Mouse (Mus musculus) adrenal gland, adult 2 months (tissue): ENCODE measurements at regions not wholly inside any gene's neighbourhood (a gene's known extent, or its start where the extent isn't known, plus 50 kb on each side); places are given as distances from the start of the nearest gene placed in this dataset.
A peak's percentile ranks its signal among the peaks of the same experiment; 100 is the strongest.
"Not testable (repeated sequence)": the region's sequence is repeated elsewhere in the genome, so short reads cannot be mapped to it uniquely, and the experiment has no call there.

Experiments
- DNase-seq: peaks from one replicate; pipeline ENCODE4 v3.0.0; 2021

GRCm38 (mm10) chr12:3188734-3189275 lies 121.0 kb downstream of the Rab10 start:
- not testable (repeated sequence) for DNase-seq

GRCm38 (mm10) chr12:3188137-3188536 lies 121.6 kb downstream of the Rab10 start:
- no peak for DNase-seq

GRCm38 (mm10) chr12:3173325-3173724 lies 136.4 kb downstream of the Rab10 start:
- no peak for DNase-seq

- DNase-seq, result not testable (repeated sequence)
Measured at GRCm38 (mm10) chr12:3169705-3170287, 140.0 kb downstream of the Rab10 start.

- DNase-seq, result not testable (repeated sequence)
Measured at GRCm38 (mm10) chr12:3161666-3162065, 148.1 kb downstream of the Rab10 start.

GRCm38 (mm10) chr12:3158771-3159170 lies 151.0 kb downstream of the Rab10 start:
- DNase-seq, result not testable (repeated sequence)

- DNase-seq, result not testable (repeated sequence)
Measured at GRCm38 (mm10) chr12:3153705-3154104, 156.1 kb downstream of the Rab10 start.

GRCm38 (mm10) chr12:3132553-3132952 lies 177.2 kb downstream of the Rab10 start:
- not testable (repeated sequence) for DNase-seq

- DNase-seq, result not testable (repeated sequence)
Measured at GRCm38 (mm10) chr12:3131149-3131751, 178.5 kb downstream of the Rab10 start.

GRCm38 (mm10) chr12:3127336-3127735 lies 182.4 kb downstream of the Rab10 start:
- DNase-seq, result not testable (repeated sequence)

GRCm38 (mm10) chr12:3124036-3124435 lies 185.7 kb downstream of the Rab10 start:
- no peak for DNase-seq

GRCm38 (mm10) chr12:3110589-3110988 lies 199.2 kb downstream of the Rab10 start:
- not testable (repeated sequence) for DNase-seq

GRCm38 (mm10) chr12:3109671-3110070 lies 200.1 kb downstream of the Rab10 start:
- peak; percentile 30 for DNase-seq

- not testable (repeated sequence) for DNase-seq
Measured at GRCm38 (mm10) chr12:3101963-3102362, 207.8 kb downstream of the Rab10 start.

GRCm38 (mm10) chr12:3098175-3098574 lies 211.6 kb downstream of the Rab10 start:
- peak; percentile 48 for DNase-seq

GRCm38 (mm10) chr12:3094509-3094908 lies 215.3 kb downstream of the Rab10 start:
- DNase-seq, result no peak

- not testable (repeated sequence) for DNase-seq
Measured at GRCm38 (mm10) chr12:3092974-3093373, 216.8 kb downstream of the Rab10 start.

GRCm38 (mm10) chr12:3049546-3049945 lies 260.2 kb downstream of the Rab10 start:
- peak; percentile 66 for DNase-seq

- DNase-seq, result not testable (repeated sequence)
Measured at GRCm38 (mm10) chr12:3018446-3018845, 291.3 kb downstream of the Rab10 start.

GRCm38 (mm10) chr12:3016777-3017176 lies 293.0 kb downstream of the Rab10 start:
- not testable (repeated sequence) for DNase-seq
